Mouse (Mus musculus): ENCODE measurements around the gene Zfp143. TPM values are rescaled to one million over a fixed set of nuclear protein-coding genes. Genes with fewer than 3 reads are reported as not detected.
"Not testable (repeated sequence)": the region's sequence is repeated elsewhere in the genome, so short reads cannot be mapped to it uniquely, and the experiment has no call there.

Gene Zfp143
- total RNA-seq, 2 experiments from 2014 or later = 7.1 to 7.7 TPM

DNA sequence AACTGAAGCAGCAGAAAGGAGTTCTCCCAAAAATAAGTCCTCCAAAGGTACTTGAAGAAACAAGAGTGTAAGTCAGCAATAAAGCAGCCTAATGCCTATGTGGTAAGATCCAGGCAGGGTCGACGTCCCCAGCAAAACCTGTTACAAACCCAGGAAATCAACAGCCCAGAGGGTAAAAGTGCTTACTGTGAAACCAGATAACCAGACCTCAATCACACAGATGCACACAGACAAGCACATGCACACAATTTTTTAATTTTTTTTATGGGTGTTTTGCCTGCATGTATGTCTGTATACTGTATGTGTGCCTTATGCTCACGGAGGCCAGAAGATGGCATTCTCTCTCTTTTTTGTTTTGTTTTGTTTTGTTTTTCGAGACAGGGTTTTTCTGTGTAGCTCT lies 35.3 kb downstream of the Zfp143 start:
- DNase-seq = no peak

DNA sequence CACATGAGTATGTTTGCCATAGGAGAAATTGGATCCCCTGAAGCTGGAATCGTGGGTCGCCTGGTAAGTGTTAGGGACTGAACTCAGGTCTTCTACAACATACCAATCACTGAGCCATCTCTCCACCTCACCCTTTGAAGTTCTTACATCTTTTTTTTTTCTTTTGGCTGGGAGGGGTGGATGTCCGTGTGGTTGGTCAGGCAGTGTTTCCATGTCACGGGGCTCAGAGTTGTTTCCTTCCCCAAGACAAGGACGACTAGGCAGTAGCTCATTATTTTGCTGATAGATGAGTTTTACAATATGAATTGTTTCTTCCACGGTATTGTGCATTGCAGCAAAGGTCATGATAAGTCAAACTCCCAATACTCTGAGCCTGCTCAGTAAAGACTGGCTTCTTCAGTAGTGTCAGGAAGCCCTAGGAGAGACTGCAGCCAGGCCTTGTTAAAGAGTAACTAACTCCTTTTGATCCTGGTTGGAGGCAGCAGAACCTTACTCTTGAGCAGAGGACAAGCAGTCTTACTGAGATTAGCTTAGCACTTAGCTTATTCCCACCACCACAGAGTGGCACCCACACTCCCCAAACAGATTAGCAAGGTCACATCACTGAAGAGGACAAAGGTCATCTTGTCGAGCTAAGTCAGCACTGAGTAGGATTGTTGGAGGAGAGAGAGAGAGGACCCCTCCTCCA lies 36.2 kb downstream of the Zfp143 start:
- no peak for DNase-seq

DNA sequence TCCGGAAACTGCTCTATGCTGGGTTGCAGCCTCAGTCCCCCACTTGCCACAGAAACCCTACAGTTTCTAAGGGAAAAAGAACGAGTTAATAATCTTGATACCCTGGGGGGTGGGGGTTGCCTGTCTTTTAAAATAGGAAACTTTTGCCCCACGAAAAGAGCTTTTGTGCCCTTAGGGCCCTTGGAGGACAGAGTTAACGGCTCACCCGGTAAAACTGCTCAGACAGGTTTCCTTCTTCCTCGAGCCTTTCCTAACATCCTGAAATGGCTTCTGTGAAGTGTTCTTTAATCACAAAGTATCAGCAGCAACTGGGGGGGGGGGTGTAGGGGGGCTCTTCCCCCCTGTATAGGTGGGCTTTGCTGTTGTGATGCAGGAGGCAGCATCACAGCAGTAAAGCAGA lies 39.8 kb downstream of the Zfp143 start:
- no peak for DNase-seq

DNA sequence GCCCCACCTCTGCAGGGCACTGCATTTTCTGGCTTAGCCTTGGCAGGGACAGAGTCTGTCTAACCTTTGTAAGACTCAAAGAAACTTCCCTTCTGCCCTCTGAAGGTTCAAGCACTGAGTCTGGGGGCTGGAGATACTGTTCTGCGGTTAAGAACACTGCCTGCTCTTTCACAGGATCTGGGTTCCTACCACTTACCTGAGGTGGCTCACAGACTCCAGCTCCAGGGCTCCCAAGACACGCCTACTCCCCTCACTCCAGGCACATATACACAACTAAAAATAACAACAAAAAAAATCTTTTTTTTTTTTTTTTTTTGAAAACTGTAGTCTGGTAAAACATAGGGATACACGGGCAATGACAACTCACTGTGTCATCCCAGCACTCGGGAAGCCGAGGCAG lies 40.2 kb downstream of the Zfp143 start:
- DNase-seq = no peak

DNA sequence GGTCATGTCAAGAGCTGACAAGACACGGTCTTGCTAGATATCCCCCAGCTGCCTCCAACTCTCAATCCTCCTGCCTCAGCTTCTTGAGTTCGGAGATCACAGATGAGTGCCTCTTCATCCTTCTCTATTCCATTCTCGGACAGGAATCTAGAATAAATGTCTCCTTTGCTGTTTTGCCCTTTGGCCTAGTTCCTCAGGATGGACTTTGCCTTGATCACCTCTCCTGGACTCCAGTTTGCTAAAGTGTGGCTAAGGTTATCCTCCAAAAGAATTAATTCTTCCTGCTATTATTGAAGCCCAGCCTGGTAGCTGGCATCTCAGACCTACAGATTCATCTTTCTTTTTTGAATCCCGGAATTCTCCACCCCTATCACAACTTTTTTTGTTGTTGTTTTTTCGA lies 44.0 kb downstream of the Zfp143 start:
- no peak for DNase-seq

DNA sequence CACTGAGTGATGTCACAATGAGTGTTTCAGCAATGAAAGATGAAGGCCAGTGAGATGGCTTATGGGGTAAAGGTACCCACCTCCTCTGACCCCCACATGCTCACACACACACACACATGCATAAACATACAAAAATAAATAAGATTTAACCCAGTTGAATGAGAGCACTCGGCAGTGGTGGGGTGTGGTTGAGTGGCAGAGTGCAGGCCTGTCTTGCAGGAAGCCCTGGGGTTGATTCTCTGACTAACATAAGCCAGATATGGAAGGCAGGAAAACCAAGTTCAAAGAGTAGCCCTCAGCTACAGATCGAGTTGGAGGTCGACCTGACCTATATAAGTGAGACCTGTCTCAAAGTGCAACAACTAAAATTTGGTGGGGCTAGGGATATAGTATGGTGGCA lies 45.6 kb downstream of the Zfp143 start:
- no peak for DNase-seq

DNA sequence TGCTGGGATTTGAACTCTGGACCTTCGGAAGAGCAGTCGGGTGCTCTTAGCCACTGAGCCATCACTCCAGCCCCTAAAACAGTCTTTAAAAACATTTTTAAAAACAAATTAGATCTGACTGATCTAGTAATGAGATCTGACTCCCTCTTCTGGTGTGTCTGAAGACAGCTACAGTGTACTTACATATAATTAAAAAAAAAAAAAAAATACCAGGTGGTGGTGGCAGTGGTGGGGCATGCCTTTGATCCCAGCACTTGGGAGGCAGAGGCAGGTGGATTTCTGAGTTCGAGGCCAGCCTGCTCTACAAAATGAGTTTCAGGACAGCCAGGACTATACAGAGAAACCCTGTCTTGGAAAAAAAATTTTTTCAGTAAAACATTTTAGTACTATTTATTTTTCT lies 47.5 kb downstream of the Zfp143 start:
- DNase-seq = not testable (repeated sequence)

DNA sequence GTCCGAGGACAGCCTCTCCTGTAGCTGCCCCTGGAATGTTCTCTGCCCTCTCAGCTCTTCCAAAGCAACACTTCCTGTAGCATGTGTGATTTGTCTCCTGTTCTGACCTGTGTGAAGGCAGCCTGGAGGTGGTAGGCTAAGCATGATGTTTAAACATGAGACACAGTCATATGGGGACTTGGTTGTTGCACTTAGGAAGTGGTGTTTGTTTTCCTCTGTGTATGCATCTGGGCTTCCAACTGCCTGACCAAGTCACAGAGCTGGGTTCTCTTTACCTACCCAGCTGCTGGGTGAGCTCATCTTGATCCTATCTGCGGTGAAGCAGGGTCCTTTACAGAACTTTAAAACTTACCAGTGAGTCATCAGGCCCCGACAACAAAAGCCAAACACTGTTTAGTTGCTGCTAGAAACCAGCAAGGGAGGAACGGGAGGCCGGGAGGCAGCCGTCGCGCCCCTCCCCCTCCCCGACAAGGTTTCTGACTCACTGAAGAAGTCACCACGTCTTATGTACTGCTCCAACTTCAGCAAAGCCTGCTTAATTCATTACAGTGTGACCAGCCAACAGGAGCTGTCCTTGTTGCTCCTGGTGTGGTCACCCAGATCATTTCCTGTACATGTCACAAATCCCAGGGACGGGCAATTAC lies 48.1 kb downstream of the Zfp143 start:
- peak; percentile 82 for DNase-seq

DNA sequence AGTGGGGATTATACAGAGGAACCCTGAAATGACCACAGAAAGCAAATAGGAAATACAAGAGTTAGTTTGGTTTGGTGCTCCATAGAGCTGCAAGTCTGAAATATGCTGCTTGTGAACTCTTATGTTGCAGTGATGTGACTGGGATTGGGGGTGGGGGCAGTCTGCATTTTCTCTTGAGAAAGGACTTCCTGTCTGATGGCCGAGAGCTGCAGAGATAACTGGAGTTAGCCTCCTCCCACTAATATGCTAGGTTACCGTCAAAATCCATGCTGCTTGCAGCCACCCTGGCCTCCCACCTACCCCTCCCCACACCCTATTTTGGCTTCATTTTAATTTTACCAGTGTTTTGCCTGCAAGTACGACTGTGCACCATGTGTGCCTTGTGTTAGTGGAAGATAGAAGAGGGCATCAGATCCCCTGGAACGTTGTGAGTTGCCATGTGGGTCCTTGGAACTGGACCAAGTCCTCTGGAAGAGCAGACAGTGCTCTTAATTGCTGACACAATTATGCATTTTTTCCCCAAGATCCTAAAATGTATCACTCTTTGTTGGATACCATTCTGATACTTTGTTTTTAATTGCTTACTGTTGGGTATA lies 49.1 kb downstream of the Zfp143 start:
- DNase-seq = no peak

DNA sequence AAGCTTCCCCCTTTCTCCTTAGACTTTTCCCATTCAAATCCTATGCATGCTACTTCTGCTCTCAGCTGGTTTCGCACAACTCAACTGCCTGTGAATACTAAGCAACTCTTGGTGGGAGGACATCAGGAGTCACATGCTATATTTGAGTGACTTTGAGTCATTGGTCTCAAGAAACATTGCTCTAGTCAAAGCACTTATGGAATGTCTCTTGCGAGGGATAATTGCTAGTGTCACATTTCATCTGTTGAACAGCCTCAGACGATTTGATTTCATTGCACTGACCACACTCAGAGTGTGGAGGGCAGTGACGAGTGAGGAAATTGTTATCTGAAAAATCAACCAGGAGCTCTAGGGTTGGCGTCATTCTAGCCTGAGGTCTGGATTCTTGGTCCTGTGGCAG lies 53.7 kb downstream of the Zfp143 start:
- DNase-seq = no peak

DNA sequence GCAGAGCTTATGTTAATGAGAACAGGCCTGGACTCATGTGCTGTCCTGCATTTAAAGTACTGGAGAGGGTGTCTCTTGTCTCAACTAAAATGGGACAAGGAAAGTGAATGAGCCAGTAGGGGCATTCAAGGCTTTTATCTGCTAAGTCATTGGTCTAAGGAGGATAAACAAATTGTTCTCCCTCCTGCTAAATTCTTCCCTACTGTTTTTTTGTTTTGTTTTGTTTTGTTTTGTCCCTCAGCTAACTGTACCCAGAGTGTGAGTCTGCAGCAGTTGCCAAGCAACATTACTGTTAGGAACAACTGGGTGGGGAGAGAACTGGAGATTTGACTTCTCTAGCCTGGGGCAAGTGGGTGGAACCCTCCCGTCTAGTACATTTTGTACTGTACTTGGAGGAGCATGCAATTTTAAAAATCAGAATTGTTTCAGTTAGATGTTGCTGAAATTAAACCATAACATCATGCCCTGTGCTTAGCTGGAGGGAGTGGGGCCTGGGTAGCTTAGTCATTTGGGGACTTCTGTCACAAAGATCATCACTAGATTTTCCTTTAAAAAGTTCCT lies 55.8 kb downstream of the Zfp143 start:
- peak; percentile 82 for DNase-seq

DNA sequence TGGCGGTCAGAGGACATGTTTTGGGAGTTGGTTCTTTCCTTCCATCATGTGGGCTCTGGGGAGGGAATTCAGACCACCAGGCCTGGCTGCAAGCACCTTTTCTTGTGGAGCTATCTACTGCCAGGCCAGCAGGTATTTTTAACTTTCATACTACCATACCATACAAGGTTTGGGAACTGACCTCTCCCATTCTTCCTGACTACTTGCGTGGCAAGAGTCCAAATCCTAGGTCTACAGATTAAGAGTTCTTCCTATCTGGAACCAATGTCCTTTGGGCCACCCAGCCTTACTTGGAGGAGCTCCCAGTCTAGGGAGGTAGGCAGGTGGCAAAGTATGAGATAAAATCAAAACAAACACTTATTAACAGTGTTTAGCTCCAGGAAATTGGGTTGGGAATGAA lies 57.4 kb downstream of the Zfp143 start:
- DNase-seq = peak; percentile 21

DNA sequence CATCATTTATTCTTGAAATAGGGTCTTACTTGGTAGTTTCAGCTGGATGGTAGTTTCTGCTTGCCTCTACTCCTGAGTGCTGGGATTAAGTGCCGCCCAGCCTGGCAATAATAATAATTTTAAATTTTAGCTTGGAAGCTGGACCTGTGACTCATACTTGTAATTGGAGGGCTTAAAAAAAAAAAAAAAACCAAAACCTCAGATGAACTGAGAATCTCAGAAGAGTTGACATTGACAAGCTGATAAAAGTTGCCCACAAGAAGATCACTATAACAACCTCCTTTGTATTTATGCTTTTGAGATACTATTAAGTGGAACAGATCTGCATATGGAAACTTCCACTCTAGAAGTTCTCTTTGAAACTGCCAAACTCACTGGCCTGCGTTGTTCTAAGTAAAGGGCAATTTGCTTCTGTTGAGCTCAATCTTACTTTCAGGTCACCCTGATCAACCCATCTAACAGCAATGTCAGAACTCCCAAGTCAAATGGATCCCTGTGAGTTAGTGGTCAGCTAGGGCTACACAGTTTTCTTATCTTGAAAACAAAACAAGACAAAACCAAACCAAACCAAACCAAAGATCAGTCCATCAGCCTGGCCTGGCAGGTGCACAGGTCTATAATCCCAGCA lies 59.3 kb downstream of the Zfp143 start:
- no peak for DNase-seq

DNA sequence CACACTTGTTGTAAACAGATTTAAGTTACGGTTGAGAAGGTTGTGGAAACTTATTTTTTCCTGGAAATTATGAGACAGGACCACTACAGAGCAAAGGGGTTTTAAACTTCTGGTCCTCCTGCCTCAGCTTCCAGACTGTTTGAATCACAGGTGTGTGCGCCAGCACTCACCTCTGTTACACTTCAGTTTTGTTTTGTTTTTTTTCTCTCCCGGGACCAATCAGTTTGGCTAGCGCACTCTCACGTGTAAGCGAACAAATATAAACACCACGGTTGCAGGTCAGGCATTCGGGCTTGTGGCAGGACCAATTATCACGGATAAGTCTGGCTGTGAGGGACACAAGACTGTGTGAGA lies 60.1 kb downstream of the Zfp143 start:
- no peak for DNase-seq

DNA sequence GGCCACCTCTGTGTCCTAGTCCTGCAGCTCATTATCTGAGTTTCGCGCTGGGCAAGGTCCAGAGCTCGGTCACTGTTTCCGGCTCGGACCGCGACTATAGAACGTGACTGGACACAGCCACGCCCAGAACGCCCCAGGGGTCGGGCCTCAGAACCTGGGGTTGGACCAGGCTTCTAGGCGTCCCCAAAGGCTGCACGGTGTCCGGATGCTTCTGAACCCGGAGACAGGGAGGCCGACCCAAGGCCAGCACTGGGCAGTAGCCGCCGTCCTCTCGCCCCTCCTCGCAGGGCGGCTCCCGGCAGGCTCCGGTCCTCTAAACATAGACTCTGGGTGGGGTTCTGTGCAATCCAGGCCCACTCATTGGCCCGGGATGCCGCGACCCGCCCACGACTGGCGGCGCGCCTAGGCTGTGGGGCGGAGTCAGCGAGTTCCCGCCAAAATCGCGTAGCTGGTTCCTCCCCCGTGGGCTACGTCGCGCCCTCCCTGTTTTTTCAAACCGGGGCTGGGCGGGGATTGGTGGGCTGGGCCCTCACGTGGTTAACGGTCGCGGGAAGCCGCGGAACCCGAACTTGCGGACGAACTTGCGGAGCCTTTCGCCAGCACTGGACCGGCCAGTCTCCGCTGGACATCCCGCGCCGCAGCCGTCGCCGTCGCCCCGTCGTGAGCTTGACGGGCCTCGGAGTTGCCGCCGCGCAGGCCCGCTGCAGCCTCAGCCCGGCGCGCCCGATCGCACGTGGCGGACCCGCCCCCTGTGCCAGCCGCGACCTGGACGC lies 60.7 kb downstream of the Zfp143 start, which contains the start of gene Wee1:
Gene Wee1, plus strand, starts transcription at position 531 of the 773 bp plus-strand sequence.
- DNase-seq = peak; percentile 99

DNA sequence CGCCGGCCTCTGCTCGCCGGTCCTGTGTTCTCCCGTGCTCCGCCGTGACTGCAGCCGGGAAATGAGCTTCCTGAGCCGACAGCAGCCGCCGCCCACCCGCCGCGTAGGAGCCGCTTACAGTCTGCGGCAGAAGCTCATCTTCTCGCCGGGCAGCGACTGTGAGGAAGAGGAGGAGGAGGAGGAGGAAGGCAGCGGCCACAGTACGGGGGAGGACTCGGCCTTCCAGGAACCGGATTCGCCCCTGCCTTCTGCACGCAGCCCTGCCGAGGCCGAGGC lies 61.2 kb downstream of the Zfp143 start:
- no peak for DNase-seq

DNA sequence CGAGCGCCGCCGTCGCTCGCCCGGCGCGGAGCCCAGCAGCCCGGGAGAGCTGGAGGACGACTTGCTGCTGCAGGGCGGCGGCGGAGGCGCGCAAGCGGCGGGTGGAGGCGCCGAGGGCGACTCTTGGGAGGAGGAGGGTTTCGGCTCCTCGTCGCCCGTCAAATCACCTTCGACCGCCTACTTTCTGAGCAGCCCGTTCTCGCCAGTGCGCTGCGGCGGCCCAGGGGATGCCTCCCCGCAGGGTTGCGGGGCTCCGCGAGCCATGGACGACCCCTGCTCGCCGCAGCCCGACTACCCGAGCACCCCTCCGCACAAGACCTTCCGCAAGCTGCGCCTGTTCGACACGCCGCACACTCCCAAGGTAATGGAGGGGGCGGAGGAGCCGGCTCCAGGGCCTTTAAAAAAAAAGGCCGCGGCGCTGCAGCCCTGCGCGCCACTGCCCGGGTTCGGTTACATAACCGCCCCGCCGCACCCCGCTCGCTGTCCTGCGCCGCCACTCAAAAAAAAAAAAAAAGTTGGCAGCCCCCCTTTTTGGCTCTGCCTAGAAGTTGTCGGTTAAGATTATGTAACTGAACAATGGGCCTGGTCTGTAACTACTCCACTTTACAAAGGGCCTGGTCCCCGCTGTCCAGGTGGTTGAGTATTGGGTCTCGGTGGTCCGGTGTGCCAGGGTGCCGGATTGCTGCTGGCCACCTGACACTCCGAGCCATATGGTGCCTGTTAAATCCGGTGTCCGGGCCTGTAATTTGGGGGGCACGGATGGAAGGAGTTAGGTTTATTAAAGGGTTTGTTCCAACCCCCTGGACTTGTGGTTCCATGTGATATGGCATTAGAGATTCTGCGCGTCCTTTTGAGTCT lies 61.8 kb downstream of the Zfp143 start:
- peak; percentile 88 for DNase-seq

DNA sequence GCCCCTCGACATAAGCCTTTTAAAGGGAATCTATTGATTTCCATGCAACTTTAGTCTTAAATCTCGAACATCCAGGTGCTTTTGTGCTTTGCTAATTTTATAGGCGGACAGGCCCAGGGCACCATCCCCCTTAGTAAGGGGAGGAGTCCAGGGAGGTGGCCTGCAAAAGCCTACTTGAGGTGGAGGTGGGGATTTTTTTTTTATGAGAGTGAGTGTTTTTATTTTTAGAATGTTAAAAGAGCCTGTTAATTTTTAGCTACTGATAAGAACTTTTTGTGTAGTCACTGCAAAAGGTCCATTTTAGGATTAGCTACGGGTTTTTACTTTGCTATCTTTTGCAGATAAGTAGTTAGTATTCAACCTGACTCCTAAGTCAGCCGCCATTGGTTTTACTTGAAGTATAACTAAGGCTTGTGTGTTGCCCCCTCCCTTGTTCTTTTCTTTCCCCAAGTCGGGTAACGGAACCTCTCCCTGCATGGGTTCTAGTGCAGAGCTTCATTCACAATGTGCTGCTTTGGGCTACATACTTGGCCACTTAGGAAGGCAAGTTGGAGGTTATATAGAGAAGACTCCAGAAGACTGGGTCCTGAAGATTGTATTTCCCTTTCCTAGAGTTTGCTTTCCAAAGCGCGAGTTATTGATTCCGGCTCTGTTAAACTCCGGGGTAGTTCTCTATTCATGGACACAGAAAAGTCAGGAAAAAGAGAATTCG lies 63.0 kb downstream of the Zfp143 start:
- no peak for DNase-seq

DNA sequence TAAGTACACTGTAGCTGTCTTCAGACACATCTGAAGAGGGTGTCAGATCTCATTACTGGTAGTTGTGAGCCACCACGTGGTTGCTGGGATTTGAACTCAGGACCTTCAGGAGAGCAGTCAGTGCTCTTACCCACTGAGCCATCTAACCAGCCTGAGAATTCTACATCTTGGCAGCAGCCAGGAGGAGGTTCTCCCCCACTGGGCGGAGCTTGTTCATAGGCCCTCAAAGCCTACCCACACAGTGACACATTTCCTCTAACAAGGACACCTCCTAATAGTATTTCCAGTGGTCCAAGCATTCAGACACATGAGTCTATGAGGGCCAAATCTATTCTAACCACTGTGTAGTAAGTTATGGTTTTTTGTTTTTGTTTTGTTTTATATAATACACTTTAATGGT lies 67.5 kb downstream of the Zfp143 start:
- DNase-seq = no peak

DNA sequence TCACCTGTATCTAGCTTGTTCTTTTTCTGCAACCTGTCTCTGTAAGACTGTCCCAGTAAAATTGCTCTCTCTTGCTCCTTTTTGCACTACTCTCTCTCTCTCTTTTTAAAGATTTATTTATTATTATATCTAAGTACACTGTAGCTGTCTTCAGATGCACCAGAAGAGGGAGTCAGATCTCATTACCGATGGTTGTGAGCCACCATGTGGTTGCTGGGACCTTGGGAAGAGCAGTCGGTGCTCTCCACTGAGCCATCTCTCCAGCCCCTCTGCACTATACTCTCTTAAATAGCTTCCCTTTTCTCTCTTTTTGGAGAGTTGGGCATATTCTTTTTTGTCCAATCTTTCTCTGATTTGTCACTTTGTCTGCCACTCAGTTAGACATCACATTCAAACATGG lies 71.3 kb downstream of the Zfp143 start:
- DNase-seq = not testable (repeated sequence)

DNA sequence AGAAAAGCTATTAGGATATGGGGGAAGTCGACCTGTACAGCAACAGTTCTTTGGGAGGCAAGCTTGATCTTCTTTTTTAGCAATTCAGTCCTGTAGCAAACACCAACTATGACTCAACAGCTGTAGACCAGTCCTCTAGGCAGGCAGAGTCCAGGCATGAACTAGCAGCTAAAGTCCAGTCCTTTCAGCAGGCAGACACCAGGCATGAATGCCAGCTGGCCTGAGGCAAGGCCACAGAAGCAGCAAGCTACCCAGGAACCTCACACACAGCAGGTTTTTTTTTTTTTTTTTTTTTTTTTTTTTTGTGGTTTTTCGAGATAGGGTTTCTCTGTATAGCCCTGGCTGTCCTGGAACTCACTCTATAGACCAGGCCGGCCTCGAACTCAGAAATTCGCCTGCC lies 73.0 kb downstream of the Zfp143 start:
- DNase-seq = no peak
